Mouse (Mus musculus) brain, embryonic 14.5 days (tissue): ENCODE results near the gene Rps9. TPM values are rescaled to one million over a fixed set of nuclear protein-coding genes. Genes with fewer than 3 reads are reported as not detected.
"Not testable (repeated sequence)": the region's sequence is repeated elsewhere in the genome, so short reads cannot be mapped to it uniquely, and the experiment has no call there.

Experiments
- DNase-seq: peaks from one replicate; pipeline ENCODE4 v3.0.0-alpha.2; 2011; ENCODE audit warnings: low read depth
- CTCF ChIP-seq: fragments of 200-500 bp; IDR thresholded peaks from 2 replicates; pipeline ENCODE4 v1.5.1; 2012; ENCODE audit warnings: inconsistent platforms, mild to moderate bottlenecking, moderate library complexity, borderline replicate concordance; ENCODE audit not compliant: insufficient read depth, insufficient read length; ENCODE audit errors: extremely low read depth
- POLR2A ChIP-seq: fragments of 200-500 bp; IDR thresholded peaks from 2 replicates; pipeline ENCODE4 v1.6.1; 2012; ENCODE audit warnings: mild to moderate bottlenecking, inconsistent platforms, borderline replicate concordance; ENCODE audit not compliant: poor library complexity, insufficient read depth, insufficient read length, severe bottlenecking; ENCODE audit errors: extremely low read depth
- polyA plus RNA-seq: library from polyadenylated mRNA; depleted of rRNA; stranded (reverse); fragments of >200 nt; gene quantifications from 2 replicates; pipeline ENCODE4 v1.2.3, GENCODE M21; 2012; rRNA removed

Gene Rps9
- polyA plus RNA-seq, 1 experiment, result 2,419 TPM

- TF ChIP-seq CTCF, result no peak
- TF ChIP-seq POLR2A, result no peak
- no peak for DNase-seq
Measured at GRCm38 (mm10) chr7:3705911-3706310, 2.1 kb downstream of the Rps9 start.

GRCm38 (mm10) chr7:3706343-3706934, 2.6 kb downstream of the Rps9 start:
- no peak for TF ChIP-seq CTCF
- no peak for TF ChIP-seq POLR2A
- no peak for DNase-seq

GRCm38 (mm10) chr7:3707027-3707426, 3.2 kb downstream of the Rps9 start:
- no peak for DNase-seq
- TF ChIP-seq POLR2A, result no peak
- no peak for TF ChIP-seq CTCF

GRCm38 (mm10) chr7:3707568-3708413, 4.0 kb downstream of the Rps9 start:
- TF ChIP-seq POLR2A, result no peak
- no peak for TF ChIP-seq CTCF
- DNase-seq, result no peak

- DNase-seq, result not testable (repeated sequence)
Measured at GRCm38 (mm10) chr7:3708447-3708980, 4.7 kb downstream of the Rps9 start.

- TF ChIP-seq POLR2A (no peak), CTCF (no peak)
- no peak for DNase-seq
Measured at GRCm38 (mm10) chr7:3709000-3709399, 5.2 kb downstream of the Rps9 start.

GRCm38 (mm10) chr7:3712264-3712942, 8.6 kb downstream of the Rps9 start:
- no peak for DNase-seq
- TF ChIP-seq POLR2A, result no peak
- no peak for TF ChIP-seq CTCF

- no peak for DNase-seq
- TF ChIP-seq POLR2A (no peak), CTCF (no peak)
Measured at GRCm38 (mm10) chr7:3715249-3715648, 11.5 kb downstream of the Rps9 start.

GRCm38 (mm10) chr7:3720268-3720667, 16.5 kb downstream of the Rps9 start, which contains the start of gene Pirb:
Gene Pirb, minus strand, starts transcription at chr7:3720391.
- not testable (repeated sequence) for DNase-seq

GRCm38 (mm10) chr7:3725459-3725858, 21.7 kb downstream of the Rps9 start:
- DNase-seq, result not testable (repeated sequence)

GRCm38 (mm10) chr7:3732675-3733074, 28.9 kb downstream of the Rps9 start:
- DNase-seq, result not testable (repeated sequence)

Other genes starting within 250 kb of the Rps9 start
- 0.10 TPM in 1 of 2 replicates, not detected in the other for gene Tarm1, start 201.4 kb upstream of the Rps9 start, polyA plus RNA-seq
- 1.7 and 1.8 TPM in 2 replicates for gene Oscar, start 87.8 kb upstream of the Rps9 start, polyA plus RNA-seq
- gene Ndufa3, start 86.6 kb upstream of the Rps9 start, polyA plus RNA-seq, result 198 and 266 TPM in 2 replicates
- 26.1 and 27.6 TPM in 2 replicates for gene Tfpt, start 74.1 kb upstream of the Rps9 start, polyA plus RNA-seq
- gene Prpf31, start 74.0 kb upstream of the Rps9 start, polyA plus RNA-seq, result 68.2 and 70.7 TPM in 2 replicates
- gene Cnot3, start 58.7 kb upstream of the Rps9 start, polyA plus RNA-seq, result 64.9 and 80.1 TPM in 2 replicates
- gene Leng1, start 38.2 kb upstream of the Rps9 start, polyA plus RNA-seq, result 6.6 and 8.6 TPM in 2 replicates
- 13.7 and 14.1 TPM in 2 replicates for gene Tmc4, start 26.4 kb upstream of the Rps9 start, polyA plus RNA-seq
- 190 and 235 TPM in 2 replicates for gene Tsen34, start 11.1 kb upstream of the Rps9 start, polyA plus RNA-seq
- gene Mboat7, start 10.5 kb upstream of the Rps9 start, polyA plus RNA-seq, result 78.7 and 103 TPM in 2 replicates
- 0.18 and 0.34 TPM in 2 replicates for gene Pirb, start 16.4 kb downstream of the Rps9 start, polyA plus RNA-seq
- 0.03 TPM in 1 of 2 replicates, not detected in the other for gene Gm15448, start 121.7 kb downstream of the Rps9 start, polyA plus RNA-seq
- gene Pira2, start 141.1 kb downstream of the Rps9 start, polyA plus RNA-seq, result not detected in 2 replicates
- gene Gm14548, start 194.1 kb downstream of the Rps9 start, polyA plus RNA-seq, result not detected in 2 replicates
- gene Lilra6, start 211.5 kb downstream of the Rps9 start, polyA plus RNA-seq, result 0.04 TPM in 1 of 2 replicates, not detected in the other